Mouse (Mus musculus): ENCODE results near the gene Cux1.

The Cux1 gene

DNA sequence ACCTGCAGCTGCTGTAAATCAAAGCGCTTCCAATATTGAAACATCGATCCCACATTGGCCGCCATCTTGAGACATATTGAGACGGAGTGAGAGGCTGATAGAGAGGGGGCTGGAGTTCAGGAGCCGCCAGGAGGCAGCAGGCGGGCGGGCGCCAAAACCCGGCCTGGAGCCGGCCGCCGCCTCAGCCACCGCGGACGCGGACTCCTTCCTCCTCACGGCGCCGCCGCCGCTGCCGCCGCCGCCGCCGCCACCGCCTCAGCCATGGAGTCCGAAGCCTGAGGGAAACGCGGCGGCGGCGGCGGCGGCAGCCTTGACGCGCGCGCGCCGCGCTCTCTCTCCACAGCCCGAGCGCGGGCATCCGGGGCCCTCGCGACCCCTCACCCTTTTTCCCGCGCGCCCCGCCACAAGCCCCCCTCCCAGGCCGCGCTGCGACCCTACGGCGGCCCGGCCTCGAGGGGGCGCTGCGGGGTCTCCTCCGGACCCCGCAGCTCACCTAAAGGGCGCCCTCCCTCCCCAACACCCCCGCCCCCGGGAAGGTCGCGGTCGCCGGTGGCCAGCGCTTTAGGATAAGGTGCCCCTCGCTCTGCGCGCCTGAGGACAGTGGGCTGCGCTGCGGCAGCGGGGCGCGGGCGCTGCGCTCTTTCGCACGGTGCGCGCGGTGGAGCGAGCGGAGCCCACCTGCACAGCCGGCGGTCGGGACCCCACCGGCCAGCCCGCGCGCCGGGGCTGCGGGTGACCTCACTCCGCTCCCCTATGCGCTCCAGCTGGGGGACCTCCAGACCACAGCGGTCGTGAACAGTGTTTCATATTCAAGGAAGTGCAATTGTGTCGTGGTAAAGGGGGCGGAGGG is at the start of gene Cux1:
TSS of gene Cux1 (minus strand) at position 315 of the 850 bp plus-strand sequence.
- DNase-seq (ENCODE audit: low read depth): no peak

DNA sequence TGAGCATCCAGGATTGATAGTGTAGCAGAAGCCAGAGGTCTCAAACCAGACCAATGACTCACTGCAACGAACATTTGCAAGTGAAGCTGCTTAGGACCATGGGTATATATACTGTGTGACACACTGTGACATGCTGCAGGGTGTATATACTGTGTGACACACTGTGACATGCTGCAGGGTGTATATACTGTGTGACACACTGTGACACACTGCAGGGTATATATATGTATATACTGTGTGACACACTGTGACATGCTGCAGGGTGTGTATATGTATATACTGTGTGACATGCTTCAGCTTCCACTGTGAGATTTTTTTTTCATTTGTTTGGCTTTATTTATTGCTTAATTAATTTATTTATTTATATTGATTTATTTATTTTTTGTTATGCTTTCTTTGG is 45.1 kb upstream of the Cux1 start:
- no peak for DNase-seq (ENCODE audit: low read depth)

DNA sequence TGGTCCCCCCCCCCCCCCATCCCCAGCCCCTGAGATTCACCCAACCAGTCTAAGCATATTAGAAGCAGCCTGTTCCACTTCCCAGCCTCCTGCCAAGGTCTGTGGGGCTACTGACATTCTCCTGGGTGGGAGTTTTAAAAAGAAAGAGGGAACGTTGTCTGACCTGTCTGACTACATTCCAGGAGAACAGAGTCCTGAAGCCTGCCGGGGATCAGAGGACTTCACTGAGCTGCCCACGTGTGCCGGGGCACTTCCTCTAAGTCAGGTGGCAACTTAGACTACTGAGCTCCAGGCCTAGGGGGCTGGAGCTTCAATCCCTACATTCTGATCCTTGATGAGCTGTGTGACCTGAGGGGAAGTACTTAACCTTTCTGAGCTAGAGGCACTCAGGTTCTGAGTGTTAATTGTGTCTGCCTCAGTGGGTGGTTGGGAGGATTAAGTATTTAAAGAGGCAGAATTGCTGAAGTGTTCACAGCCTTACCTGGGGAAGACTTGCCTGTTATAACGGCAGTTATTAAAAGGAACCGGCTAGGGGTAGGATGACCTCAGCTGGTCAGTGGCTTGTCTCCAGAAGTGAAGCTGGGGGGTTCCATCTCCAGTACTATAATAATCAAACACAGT is 41.6 kb upstream of the Cux1 start:
- no peak for DNase-seq (ENCODE audit: low read depth)

DNA sequence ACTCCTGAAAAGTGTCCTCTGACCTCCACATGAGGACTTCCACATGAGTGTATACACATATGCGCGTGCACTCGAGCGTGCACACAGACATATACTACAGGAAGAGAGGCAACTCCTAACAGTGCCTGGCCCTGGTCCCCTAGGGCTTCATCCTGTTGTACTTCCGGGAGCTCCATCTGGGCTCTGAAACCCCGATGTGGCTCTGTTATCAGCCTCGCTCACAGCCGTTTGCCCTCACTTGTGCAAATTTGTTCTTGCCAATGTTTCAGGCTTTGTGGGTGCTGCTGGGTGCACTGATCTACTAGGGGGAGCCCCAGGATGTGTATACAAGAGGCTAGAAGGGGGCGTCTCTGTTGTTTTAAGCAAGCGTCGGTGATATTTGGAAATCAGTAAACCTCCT is 37.9 kb upstream of the Cux1 start:
- no peak for DNase-seq (ENCODE audit: low read depth)

DNA sequence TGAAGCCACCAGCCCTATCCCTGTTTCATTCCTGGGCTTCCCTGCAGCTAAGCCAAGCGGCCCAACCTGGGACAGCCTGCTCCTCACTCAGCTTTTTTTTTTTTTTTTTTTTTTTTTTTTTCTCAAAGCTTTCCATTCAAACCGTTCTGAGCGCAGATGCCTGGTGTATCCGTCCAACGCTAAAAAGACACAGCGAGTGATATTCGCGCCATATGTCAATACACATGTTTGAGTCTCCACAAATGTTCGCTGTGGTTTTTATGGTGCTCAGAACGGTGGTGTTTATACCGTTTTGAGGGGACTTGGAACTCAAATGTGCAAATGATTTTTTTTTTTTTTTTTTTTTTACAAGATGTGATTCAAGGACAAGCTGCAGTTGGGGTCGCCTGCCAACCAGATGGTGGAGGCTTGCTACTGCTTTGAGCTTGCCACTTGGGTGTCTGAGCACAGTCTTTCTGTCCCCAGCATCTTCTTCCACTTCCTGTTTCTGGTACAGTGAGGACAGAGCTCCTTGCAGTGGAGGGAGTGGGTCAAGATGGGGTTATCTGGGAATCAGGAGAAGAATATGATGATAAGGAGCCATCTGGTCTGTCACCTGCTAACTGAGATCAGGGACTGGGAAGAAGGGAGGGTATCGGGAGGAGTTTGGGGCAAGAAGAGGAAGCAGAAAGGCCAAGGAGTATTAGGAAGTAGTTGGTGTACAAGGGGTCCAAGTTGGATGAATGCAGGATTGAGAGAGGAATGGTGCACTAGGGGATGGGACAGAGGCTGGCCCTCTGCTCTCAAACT is 36.1 kb upstream of the Cux1 start:
- no peak for DNase-seq (ENCODE audit: low read depth)

DNA sequence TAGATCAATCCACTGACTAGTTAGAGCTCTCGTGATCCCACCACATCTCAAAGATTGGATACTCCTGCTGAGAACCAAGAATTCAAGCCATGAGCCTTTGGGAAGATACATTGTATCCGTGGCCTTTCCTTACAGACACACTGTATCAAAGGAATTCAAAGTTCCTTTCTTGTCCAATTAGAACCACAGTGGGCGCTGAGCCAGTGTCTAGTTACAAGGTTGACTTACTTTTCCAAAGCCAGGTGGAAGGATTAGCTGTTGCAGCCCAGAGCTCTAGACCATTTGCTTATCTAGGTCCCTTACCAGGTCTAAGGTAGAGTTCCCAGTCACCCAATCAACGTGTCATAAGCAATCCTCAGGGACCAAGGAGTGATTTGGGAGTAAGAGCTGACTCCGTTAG is 33.2 kb upstream of the Cux1 start:
- DNase-seq (ENCODE audit: low read depth): no peak

DNA sequence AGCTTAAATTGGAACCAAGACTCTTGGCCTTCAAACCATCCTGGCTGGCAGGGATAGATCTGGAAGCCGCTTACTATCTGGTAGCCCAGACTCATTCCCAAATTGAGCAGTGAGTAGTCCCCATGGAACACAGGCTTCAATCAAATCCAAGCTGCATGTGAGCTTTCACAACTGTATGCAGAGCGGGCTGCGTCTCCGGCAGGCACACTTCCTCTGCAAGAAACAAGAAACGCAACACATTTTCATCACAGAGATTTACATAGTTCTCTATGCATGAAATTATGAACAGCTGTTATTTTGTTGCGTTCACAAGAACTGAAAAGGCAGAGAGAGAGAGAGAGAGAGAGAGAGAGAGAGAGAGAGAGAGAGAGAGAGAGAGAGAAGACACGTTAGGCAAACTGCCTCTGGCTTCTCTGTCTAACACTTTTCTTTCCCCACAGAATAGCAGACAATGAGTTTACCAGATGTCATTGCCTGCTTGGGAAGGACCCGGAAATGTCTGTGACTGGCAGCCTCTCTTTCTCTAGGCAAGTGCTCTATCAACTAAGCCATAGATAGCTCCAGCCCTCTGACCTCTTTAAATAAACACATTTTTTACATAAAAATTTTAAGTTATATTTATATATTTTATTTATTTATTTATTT is 27.7 kb upstream of the Cux1 start:
- DNase-seq (ENCODE audit: low read depth): no peak

DNA sequence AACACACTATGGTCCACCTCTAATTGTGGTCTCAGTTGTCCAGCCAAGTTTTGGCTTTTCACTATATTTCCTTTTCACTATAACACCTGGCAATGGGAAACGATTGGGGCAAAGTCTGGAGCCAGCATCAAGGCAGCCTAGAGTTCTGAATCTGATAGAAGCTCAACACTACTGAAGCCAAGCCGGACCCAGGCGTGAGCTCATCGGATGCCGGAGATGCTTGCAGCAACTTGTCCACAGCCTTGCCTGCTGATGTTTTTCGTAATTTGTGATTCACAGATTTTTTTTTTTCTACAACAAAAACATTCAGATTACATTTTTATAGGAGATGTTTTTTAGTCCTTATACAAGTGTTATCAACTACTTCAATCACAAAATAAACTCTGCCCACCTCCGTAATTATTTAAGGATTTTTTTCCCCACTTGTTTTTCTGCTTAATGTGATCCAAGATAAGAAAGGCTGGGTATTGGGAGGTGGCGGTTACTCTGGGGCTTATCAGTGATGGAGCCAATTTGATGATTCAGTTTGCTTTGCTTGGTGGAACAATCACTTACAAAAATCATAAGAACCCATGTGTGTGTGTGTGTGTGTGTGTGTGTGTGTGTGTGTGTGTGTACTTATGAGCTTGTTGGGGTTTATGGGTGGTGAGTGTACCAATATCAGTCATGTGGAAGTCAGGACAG is 24.7 kb upstream of the Cux1 start:
- DNase-seq (ENCODE audit: low read depth): no peak

DNA sequence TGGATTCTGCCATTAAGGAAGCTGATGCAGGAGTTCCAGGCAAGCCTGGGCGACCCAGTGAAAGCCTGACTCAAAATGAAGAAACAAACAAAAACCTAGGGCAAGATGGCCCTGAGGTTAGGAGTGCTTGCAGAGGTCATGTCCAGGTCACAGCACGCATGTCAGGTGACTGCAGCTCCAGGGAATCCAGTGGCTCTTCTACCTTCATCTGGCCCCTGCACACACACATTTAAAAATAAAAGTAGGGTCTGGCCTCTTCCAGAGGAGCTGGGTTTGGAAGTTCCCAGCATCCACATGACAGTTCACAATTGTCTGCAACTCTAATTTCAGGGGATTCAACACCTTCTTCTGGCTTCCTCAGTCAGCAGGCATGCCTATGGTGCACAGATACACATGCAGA is 21.7 kb upstream of the Cux1 start:
- no peak for DNase-seq (ENCODE audit: low read depth)

DNA sequence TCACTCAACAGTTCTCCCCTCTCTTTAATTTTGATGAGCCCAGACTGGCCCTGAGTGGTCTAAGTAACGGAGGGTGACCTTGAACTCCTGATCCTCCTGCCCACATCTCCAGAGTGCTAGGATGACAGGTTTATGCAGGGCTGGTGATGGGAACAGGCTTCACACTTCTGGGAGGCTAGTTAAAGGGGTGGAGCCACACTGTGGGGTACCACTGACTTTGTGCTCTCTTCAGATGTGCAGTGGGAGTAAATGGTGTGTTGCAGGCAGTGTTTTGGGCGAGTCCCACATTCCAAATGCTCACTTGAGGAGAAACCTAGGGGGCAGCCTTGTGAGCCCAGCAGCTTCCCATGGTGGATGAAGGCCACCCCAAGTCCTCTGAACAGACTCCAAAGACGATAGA is 21.2 kb upstream of the Cux1 start:
- no peak for DNase-seq (ENCODE audit: low read depth)

DNA sequence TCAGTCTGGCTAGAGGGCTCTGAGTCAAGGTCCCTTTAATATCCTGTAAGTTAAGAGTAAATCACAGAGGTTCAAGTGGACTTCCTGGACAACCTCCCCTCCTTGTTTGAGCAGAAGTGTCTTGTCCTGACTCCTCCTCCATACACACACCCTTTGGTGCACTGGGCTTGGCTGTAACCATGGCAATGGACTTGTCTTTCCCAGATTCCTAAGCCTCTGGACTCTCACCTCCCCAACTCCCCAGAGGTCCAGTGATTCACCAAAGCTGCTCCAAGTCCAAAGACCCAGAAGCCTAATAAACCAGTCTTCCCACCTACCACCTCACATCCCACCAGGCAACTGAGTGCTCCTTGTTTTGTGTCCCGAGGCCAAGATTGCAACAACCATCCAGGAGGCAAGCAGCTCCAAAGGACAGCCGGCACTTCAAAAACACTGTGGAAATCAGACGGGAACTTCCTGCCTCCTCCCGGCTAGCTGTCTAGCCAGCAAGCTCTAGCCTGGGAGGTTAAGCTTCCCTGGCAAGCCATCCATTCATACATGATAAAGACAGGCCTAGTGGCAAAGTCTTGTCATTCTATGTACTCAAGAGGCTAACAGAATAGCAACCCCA is 17.5 kb upstream of the Cux1 start:
- DNase-seq (ENCODE audit: low read depth): no peak

DNA sequence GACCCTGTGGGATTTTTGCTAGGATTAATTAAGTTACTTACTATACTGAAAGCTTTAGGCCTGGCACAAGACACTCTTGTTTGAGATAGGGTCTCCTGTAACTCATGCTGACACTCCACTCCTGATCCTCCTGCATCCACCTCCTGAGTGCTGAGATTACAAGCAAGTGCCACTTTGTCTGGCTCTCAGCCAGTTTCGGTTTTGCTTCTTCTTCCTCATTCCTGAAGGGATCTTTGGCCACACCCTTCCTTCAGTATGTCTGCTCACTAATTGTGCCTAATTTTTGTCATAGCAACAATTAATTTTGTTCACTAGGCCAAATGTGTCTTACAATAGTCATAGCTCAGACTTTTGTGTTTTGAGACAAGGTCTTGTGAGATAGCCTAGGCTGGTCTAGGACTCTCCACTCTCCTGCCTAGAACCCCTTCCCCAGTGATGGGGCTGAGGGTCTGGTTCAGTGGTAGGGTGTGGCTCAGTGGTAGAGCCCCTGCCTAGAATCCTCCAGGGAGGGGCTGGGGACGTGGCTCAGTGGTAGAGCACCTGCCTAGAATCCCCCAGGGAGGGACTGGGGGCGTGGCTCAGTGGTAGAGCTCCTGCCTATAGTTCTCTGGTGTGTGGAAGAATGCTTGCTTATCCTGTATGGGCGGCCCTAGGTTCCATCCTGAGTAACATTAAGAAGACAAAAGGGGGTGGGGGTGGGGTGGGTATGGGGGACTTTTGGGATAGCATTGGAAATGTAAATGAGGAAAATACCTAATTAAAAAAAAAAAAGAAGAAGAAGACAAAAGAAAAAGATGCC is 16.6 kb upstream of the Cux1 start:
- no peak for DNase-seq (ENCODE audit: low read depth)

DNA sequence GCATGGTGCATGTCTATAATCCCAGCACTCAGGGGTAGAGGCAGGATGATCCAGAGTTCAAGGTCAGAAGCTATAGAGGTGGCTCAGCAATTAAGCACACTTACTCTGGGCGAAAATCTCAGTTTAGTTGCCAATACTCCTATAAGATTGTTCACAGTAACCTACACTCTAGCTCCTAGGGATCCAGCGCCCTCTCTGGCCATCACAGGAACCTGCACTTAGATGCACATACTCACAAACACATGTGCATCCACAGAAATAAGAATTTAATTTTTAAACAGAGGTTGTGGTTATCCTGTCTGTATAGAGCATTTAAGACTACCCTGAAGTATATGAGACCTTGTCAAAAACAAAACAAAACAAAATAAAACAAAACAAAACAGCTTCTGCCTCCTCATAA is 16.0 kb upstream of the Cux1 start:
- DNase-seq (ENCODE audit: low read depth): no peak

DNA sequence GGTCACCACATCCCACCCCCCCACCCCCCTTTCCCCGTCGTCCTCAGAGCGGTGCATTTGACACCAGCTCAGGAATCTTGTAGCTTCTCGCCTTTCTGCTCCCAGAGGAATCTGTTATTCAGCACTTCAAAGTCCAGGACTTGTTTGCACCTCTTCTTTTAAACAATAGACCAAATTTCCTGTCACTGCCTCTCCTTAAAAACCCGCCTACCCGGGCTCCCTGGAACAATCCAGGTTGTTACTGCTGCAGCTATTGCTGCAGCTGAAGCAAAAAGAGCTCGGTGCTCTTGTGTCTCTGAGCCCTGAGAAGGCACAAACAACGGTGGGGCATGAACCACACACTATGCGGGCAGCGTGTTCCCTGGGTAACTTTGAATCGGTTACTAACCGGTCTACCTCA is 14.9 kb upstream of the Cux1 start:
- no peak for DNase-seq (ENCODE audit: low read depth)

DNA sequence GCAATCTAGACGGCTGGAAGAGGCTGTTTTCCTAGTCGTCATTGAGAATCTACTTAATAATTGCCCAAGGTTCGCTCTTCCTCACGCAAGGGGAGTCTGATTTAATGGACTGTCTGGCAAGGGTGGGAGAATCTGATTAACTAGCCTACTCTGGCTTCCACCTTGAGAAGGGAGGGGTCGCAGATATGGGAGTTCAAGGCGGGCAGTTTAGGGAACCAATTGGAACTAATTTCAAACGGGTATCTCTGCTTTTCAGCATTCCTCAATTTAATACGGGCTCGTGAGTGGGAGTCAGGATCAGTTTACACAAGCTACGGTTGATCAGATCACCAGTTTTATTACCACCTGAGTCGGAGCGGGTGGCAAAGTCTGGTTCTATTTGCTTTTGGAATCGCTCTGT is 14.3 kb upstream of the Cux1 start:
- no peak for DNase-seq (ENCODE audit: low read depth)

DNA sequence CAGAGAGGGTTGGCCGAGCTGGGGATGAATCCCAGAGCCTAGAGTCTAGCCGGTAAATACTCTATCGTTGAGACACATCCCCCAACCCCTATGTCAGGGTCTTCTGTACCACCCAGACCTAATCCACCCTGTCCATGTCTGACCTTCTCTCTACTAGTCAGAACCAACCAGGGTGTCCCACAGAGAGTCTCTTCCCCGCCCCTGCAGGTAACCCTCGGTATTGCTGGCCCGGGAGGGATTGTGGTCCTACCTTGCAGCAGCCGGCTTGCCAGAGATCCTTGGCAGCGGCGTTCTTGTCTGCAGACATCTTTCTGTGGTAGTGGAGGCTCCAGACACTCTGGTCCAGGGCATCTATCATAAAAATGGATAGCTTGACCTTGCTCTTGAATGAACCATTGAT is 13.9 kb upstream of the Cux1 start:
- DNase-seq (ENCODE audit: low read depth): no peak

DNA sequence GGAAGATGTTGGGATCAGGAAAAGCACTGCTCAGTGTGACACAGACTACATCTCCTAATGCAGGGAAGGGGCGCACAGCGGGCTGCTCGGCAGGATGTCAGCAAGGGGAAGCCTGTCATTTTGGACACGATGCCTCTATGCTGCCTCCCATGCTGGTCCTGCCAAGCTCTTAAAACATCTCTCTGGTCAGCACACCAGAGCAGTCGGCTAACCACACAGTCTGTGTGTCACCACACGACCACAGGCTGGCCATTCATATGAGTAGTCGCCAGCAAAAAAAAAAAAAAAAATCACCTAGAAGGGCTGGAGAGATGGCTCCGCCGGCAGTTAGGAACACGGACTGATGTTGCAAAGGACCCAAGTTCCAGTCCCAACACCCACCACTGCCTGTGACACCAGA is 10.9 kb upstream of the Cux1 start:
- DNase-seq (ENCODE audit: low read depth): no peak

DNA sequence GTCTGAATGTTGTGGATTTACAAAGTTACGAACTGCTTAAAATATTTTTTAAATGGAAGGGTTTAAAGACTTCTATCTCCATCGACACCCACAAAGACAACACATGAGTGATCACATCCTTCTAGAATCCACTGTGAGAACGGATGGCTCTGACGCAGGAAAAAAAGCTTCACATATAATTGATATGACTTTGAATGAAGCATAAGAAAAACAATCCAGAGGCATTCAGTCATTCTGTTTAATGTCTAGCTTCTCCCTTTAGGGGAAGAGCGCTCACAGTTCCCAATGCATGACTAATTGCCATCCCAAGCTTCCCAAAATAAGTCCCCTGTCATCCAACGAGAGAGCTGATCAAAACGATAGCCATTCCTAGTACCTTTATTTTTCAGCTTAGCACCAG is 2.9 kb upstream of the Cux1 start:
- no peak for DNase-seq (ENCODE audit: low read depth)

DNA sequence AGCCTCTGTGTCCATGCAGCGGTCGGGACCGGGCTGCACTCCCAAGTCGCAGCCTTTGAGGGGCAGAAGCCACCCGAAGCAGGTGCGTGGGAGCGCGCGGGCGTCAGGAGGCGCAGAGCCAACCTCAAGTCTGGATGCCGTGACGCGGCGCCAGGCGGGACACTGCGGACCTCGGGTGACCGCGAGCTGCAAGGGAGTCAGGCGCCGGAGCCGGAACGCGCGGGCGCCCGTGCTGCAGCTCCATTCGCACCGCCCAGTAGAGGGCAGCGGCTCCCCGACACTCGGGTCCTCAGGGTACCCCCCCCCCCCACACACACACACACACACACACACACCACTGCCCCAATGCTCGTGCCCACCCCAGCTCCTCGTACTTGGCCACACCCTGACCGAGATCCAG is 1.5 kb upstream of the Cux1 start:
- DNase-seq (ENCODE audit: low read depth): no peak

DNA sequence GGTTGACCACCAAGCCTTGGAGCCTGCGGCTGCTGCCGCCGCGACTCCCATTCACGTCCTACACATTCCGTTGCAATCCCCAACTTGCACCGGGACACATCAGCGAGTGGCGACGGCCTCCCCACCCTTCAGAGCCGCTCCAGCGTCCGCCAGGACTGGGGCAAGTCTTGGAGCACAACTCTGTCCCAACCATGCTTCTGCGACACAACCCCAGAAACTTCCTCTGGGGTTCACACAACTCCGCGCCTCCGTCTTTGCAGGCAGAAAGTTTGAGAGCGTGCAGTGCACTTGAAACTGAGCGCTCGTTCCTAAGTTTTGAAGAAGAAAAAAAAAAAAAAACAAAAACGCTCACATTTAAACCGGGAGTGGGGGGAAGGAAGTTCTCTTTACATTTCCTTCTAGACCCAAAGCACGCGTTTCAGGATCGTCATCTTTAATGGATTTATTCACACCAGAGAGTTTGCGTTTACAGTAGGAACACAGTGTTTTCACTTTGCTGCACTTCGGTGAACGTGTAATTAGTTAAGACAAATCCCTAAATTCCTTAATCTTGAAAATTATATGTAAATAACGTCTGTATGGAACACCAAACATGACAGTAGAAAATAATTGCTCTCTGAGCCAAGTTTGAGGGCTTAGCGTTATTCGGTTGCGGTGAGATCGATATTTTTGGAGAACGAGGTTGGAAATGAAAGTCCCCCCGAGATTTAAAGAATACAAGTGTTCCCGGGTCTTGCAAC is 906 bp upstream of the Cux1 start:
- DNase-seq (ENCODE audit: low read depth): no peak

All from fibroblast of lung, adult 2 months (primary cell).